Mouse (Mus musculus) bone marrow, adult 2 months (tissue): Measurements from ENCODE around the gene Trpm3.

Source experiments
- CTCF ChIP-seq: fragments of 200-500 bp; IDR thresholded peaks from 2 replicates; pipeline ENCODE4 v1.5.1; 2011; ENCODE audit warnings: low read length, control low read depth; ENCODE audit not compliant: control insufficient read depth, insufficient read depth
- POLR2A ChIP-seq: fragments of 200-500 bp; IDR thresholded peaks from 2 replicates; pipeline ENCODE4 v1.6.1; 2011; ENCODE audit warnings: low read depth, mild to moderate bottlenecking, control low read depth, low read length, borderline replicate concordance; ENCODE audit not compliant: control insufficient read depth

DNA sequence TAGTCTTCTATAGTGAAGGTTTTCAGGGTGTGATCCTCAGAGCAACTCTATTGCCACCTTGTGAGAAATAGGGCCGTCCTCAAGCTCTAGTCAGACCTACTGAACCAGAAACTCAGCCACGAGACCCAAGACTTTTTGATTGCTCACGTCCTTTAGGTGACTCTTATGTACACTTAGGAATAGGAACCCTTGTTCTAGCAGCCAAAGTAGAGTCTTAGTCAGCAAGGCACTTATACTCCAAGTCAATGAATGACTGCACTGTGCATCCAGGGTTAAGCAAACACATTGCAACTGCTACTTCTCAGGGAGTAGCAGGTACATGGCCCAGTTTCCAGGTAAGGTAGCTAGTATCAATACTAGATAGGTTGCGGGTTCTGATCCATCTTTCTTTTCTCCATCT lies 35.0 kb upstream of the Trpm3 start:
- TF ChIP-seq CTCF (no peak), POLR2A (no peak)
